Mouse (Mus musculus): ENCODE measurements around the gene P2rx3. TPM values are rescaled to one million over a fixed set of nuclear protein-coding genes. Genes with fewer than 3 reads are reported as not detected.

P2rx3 gene
- 0.49 and 1.2 TPM in 2 replicates for polyA plus RNA-seq (2012; rRNA removed; ENCODE audit: low replicate concordance)

GRCm38 (mm10) chr2:85037047-85038026 lies at the start of gene P2rx3, which contains the start of gene Ssrp1:
Gene P2rx3, minus strand, starts transcription at chr2:85037462.
Gene Ssrp1, plus strand, starts transcription at chr2:85037234.

GRCm38 (mm10) chr2:85047596-85048167 lies 10.4 kb upstream of the P2rx3 start, which contains the start of gene Tnks1bp1:
Gene Tnks1bp1, plus strand, starts transcription at chr2:85048022.

GRCm38 (mm10) chr2:84987930-84988329 lies 49.3 kb downstream of the P2rx3 start, which contains the start of gene Prg3:
Gene Prg3, plus strand, starts transcription at chr2:84988215.

GRCm38 (mm10) chr2:84980188-84980587 lies 57.1 kb downstream of the P2rx3 start, which contains the start of gene Prg2:
Gene Prg2, plus strand, starts transcription at chr2:84980461.

Other genes starting within 250 kb of the P2rx3 start
- gene Ube2l6, start 238.6 kb downstream of the P2rx3 start, polyA plus RNA-seq (2012; rRNA removed; ENCODE audit: low replicate concordance), result 26.8 and 39.4 TPM in 2 replicates
- gene Smtnl1, start 214.8 kb downstream of the P2rx3 start, polyA plus RNA-seq (2012; rRNA removed; ENCODE audit: low replicate concordance), result 8.6 TPM in 1 of 2 replicates, not detected in the other
- gene Timm10, start 210.5 kb downstream of the P2rx3 start, polyA plus RNA-seq (2012; rRNA removed; ENCODE audit: low replicate concordance), result 22.0 and 45.6 TPM in 2 replicates
- gene Slc43a1, start 198.6 kb downstream of the P2rx3 start, polyA plus RNA-seq (2012; rRNA removed; ENCODE audit: low replicate concordance), result 51.6 and 66.7 TPM in 2 replicates
- gene Rtn4rl2, start 150.8 kb downstream of the P2rx3 start, polyA plus RNA-seq (2012; rRNA removed; ENCODE audit: low replicate concordance), result 11.3 and 38.0 TPM in 2 replicates
- gene Slc43a3, start 100.9 kb downstream of the P2rx3 start, polyA plus RNA-seq (2012; rRNA removed; ENCODE audit: low replicate concordance), result 51.9 and 120 TPM in 2 replicates
- 0.33 and 0.89 TPM in 2 replicates for gene Prg2, start 57.0 kb downstream of the P2rx3 start, polyA plus RNA-seq (2012; rRNA removed; ENCODE audit: low replicate concordance)
- 0.70 and 0.90 TPM in 2 replicates for gene Prg3, start 49.2 kb downstream of the P2rx3 start, polyA plus RNA-seq (2012; rRNA removed; ENCODE audit: low replicate concordance)
- 87.5 and 150 TPM in 2 replicates for gene Ssrp1, start 228 bp downstream of the P2rx3 start, polyA plus RNA-seq (2012; rRNA removed; ENCODE audit: low replicate concordance)
- 113 and 200 TPM in 2 replicates for gene Tnks1bp1, start 10.6 kb upstream of the P2rx3 start, polyA plus RNA-seq (2012; rRNA removed; ENCODE audit: low replicate concordance)
- gene Aplnr, start 98.8 kb upstream of the P2rx3 start, polyA plus RNA-seq (2012; rRNA removed; ENCODE audit: low replicate concordance), result 24.2 and 51.3 TPM in 2 replicates
- gene Lrrc55, start 159.7 kb upstream of the P2rx3 start, polyA plus RNA-seq (2012; rRNA removed; ENCODE audit: low replicate concordance), result 0.68 and 0.70 TPM in 2 replicates

Measured in mammary gland, adult 2 months (tissue).